Mouse (Mus musculus) erythroblast, embryonic 14.5 days (primary cell): ENCODE measurements around the gene Tlr6.

Experiments used
- GATA1 ChIP-seq: IDR thresholded peaks from 2 replicates; pipeline ENCODE4 v1.6.1; 2012; ENCODE audit warnings: low read length, inconsistent platforms, mixed read lengths
- TAL1 ChIP-seq: IDR thresholded peaks from 3 replicates; pipeline ENCODE4 v1.6.1; 2012; ENCODE audit warnings: low read length, inconsistent platforms, mixed read lengths

DNA sequence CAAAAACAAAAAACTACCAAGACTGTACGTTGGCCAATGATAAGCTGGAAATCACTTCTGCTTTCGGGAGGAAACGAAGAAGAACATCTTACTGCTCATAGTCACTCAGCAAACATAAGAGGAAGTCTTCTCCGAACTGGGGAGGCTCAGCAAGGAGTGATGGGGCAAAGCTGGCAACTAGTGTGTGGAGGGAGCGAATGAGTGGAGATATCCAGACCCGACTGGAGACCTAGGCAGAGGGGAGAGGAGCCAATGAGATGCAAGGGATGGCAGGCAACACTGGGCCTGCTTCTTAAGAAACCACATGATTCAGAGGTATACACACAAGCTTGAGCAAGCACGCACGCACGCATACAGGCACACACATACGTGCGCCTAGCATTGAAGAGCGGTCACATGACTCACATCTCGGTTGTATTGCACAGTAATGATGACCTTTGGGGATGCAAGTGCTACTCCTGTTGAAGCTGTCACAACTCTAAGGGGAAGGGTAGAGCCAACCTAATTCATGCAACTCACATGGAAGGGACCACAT lies 1.0 kb upstream of the Tlr6 start:
- no peak for TF ChIP-seq GATA1
- TF ChIP-seq TAL1, result no peak
